Mouse (Mus musculus) intestine, embryonic 16.5 days (tissue): ENCODE measurements around the gene Nrbf2. TPM values are rescaled to one million over a fixed set of nuclear protein-coding genes. Genes with fewer than 3 reads are reported as not detected.

ENCODE experiments used
- ATAC-seq: fragments of 200-750 bp; cut with Nextera tagmentation; 2 replicates; pipeline ENCODE4 v1.8.0; 2017; ENCODE audit warnings: moderate TSS enrichment, moderate library complexity
- H3K27ac ChIP-seq: fragments of 300-500 bp; sonication (generic); 2 replicates; pipeline ENCODE4 v1.5.1; 2014; ENCODE audit warnings: mild to moderate bottlenecking, low read length
- H3K27me3 ChIP-seq: fragments of 300-500 bp; sonication (generic); replicated peaks from 2 replicates; pipeline ENCODE4 v1.6.1; 2014; ENCODE audit warnings: low read length, control low read depth, mixed read lengths; ENCODE audit not compliant: control insufficient read depth, insufficient read depth
- H3K36me3 ChIP-seq: fragments of 300-500 bp; sonication (generic); 2 replicates; pipeline ENCODE4 v1.6.1; 2014; ENCODE audit warnings: low read length, control low read depth; ENCODE audit not compliant: control insufficient read depth, insufficient read depth
- H3K4me1 ChIP-seq: fragments of 300-500 bp; sonication (generic); 2 replicates; pipeline ENCODE4 v1.6.1; 2014; ENCODE audit warnings: low read length, control low read depth, mixed read lengths; ENCODE audit not compliant: control insufficient read depth, insufficient read depth
- H3K4me2 ChIP-seq: fragments of 300-500 bp; sonication (generic); 2 replicates; pipeline ENCODE4 v1.6.1; 2014; ENCODE audit warnings: low read depth, low read length, control low read depth
- H3K4me3 ChIP-seq: fragments of 300-500 bp; sonication (generic); 2 replicates; pipeline ENCODE4 v1.5.1; 2014; ENCODE audit warnings: mild to moderate bottlenecking, low read length
- H3K9ac ChIP-seq: fragments of 300-500 bp; sonication (generic); 2 replicates; pipeline ENCODE4 v1.6.1; 2014; ENCODE audit warnings: low read depth, low read length
- H3K9me3 ChIP-seq: fragments of 300-500 bp; sonication (generic); 2 replicates; pipeline ENCODE4 v1.6.1; 2016; ENCODE audit warnings: low read length, control low read depth; ENCODE audit not compliant: control insufficient read depth
- WGBS: fragments of 180-500 bp; shearing (Covaris S2); extraction: QIAGEN DNeasy Blood & Tissue Kit; methylation state at CpG from one replicate; pipeline ENCODE4 v1.1.7; 2014; 5-methylcytosine and 5-hydroxymethylcytosine counted together
- polyA plus RNA-seq: library from polyadenylated mRNA; unstranded; fragments of >200 nt; fragmentation: Nextera tagmentation; extraction: Ambion mirVana; gene quantifications from 2 replicates; pipeline ENCODE4 v1.2.1, GENCODE M21; 2015

Nrbf2 gene
- polyA plus RNA-seq, 1 experiment from 2014 or later, result 38.5 TPM

DNA sequence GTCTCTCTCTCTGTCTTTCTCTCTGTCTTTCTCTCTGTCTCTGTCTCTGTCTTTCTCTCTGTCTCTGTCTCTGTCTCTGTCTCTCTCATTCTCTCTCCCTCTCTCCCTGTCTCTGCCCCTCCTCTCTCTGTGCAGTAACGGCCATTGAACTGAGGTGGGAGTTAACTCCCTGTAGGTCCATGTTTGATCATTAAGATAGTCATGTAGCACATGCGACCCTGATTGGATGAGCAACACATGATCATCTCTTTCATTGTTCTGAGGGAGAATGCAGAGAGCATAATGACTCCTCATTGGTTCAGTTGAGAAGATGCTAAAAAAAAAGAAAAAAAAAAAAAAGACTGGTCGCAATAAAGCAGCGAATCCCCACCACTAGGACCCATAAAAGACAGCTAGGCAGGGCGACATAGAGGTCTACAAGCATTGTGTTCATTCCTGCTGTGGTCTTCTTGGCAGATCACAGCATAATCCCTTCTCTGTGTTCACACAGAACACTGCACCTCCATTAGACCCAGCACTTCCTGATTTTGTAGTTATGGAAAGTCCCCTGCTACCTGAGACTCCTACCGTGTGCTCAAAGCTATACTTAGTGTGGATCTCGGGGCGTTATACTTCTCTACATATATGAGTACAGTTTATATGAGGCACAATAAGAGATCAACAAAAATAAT lies 11.5 kb upstream of the Nrbf2 start:
- Histone ChIP-seq H3K36me3 (no peaks in the 10 kb centered on the region), H3K9ac (no peak overlapping the region), H3K27ac (no peak overlapping the region), H3K4me2 (no peak overlapping the region), H3K27me3 (no peaks in the 10 kb centered on the region), H3K9me3 (no peaks in the 10 kb centered on the region), H3K4me1 (no peaks in the 10 kb centered on the region), H3K4me3 (no peak overlapping the region)
- WGBS, result 80% methylated on average over 8 of the region's 8 CpGs
- no peak for ATAC-seq

DNA sequence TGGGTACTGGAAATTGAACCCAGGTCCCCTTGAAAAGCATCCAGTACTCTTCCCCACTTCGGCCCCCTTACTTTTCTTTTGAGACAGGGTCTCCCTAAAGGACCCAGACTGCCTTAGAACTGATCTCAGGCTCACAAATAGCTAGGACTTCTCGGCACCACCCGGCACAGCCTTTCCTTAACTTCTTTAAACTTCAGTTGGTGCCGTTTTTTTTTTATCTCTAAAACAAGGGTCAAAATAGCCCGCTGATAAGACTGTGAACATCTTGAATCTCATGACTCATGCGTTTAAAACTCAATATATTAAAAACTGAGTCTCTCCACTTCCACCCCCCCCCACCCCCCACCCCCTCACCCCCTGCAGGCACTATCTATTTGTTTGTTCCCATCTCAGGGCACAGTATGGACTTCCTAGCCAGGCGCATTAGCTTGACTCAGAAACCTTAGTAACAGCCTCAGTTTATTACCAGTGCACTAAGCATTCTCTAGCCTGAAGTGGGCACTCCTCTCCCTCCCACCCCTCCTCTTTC lies 10.9 kb upstream of the Nrbf2 start:
- no peak overlapping the region for H3K4me2 ChIP-seq
- no peak overlapping the region for H3K27ac ChIP-seq
- no peak overlapping the region for H3K9ac ChIP-seq
- H3K9me3 ChIP-seq, result no peaks in the 10 kb centered on the region
- H3K4me1 ChIP-seq, result no peaks in the 10 kb centered on the region
- WGBS, result 70% methylated on average over 7 of the region's 7 CpGs
- H3K27me3 ChIP-seq, result no peaks in the 10 kb centered on the region
- no peaks in the 10 kb centered on the region for H3K36me3 ChIP-seq
- ATAC-seq, result no peak
- H3K4me3 ChIP-seq, result no peak overlapping the region

DNA sequence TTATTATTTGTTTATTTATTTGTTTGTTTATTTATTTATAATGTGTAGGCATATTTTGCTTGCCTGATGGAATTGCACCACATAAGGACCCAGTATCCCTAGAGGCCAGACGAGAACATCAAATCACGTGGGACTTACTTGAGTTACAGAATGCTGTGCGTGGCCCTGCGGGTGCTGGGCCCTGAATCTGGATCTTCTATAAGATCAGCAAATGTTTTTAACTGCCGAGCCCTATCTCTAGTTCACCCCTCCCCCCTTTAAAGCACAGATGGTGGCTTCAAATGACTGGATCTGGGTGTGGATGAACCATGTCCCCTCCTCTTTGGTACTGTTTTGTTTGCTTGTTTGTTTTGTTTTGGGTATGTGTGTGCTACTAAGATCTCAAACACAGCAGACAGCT lies 10.2 kb upstream of the Nrbf2 start:
- Histone ChIP-seq H3K27me3 (no peaks in the 10 kb centered on the region), H3K4me3 (no peak overlapping the region), H3K9ac (no peak overlapping the region), H3K9me3 (no peaks in the 10 kb centered on the region), H3K4me1 (no peaks in the 10 kb centered on the region), H3K36me3 (no peaks in the 10 kb centered on the region), H3K27ac (no peak overlapping the region), H3K4me2 (no peak overlapping the region)
- 72% methylated on average over 5 of the region's 5 CpGs for WGBS
- no peak for ATAC-seq

DNA sequence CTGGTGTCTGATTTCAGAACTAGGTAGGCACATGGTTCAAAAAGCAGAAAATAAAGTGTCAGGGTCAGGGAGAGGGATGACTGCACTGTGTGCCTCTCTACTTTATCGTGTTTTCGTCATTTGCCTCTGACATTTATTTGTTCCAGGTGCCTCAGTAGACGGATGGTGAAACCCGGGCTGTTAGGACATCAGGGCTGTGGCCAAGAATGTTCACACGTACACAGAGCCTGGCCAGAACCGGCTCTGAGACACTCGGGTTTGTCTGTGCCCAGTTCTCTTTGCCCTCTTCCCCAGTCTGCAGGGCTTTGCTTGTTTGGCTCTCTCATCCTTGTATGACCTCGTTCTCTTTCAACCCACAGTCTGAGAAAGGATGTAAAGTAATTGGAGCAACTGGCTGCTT lies 6.0 kb upstream of the Nrbf2 start:
- no peaks in the 10 kb centered on the region for H3K36me3 ChIP-seq
- H3K4me3 ChIP-seq, result no peak overlapping the region
- no peak overlapping the region for H3K4me2 ChIP-seq
- 49% methylated on average over 8 of the region's 8 CpGs for WGBS
- H3K4me1 ChIP-seq, result peaks cover 2% of the 10 kb centered on the region; the same call in 1 of the 2 replicates
- no peaks in the 10 kb centered on the region for H3K9me3 ChIP-seq
- no peak for ATAC-seq
- H3K27me3 ChIP-seq, result no peaks in the 10 kb centered on the region
- no peak overlapping the region for H3K27ac ChIP-seq
- no peak overlapping the region for H3K9ac ChIP-seq

DNA sequence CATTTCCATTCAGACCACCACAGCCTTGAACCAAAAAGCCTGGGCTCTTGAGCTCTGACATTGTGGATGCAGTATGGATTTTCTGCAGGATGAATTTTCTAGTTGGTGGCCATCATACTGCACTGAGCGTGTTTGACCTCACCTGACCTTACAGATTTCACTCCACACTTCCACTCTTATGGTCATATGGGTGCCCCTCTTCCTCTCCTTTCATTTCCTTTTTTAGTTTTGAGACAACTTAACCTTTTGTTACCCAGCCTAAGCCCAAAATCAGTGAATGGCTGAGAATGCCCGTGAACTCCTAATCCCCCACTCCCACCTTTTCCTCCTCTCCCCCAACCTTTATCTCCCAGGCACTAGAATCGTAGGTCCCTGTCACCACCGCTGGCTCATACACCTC lies 5.5 kb upstream of the Nrbf2 start:
- H3K4me3 ChIP-seq, result no peak overlapping the region
- ATAC-seq, result no peak
- no peak overlapping the region for H3K9ac ChIP-seq
- H3K27me3 ChIP-seq, result no peaks in the 10 kb centered on the region
- 74% methylated on average over 4 of the region's 4 CpGs for WGBS
- no peaks in the 10 kb centered on the region for H3K36me3 ChIP-seq
- H3K4me2 ChIP-seq, result no peak overlapping the region
- H3K27ac ChIP-seq, result no peak overlapping the region
- peaks cover 2% of the 10 kb centered on the region; the same call in 1 of the 2 replicates for H3K4me1 ChIP-seq
- no peaks in the 10 kb centered on the region for H3K9me3 ChIP-seq

DNA sequence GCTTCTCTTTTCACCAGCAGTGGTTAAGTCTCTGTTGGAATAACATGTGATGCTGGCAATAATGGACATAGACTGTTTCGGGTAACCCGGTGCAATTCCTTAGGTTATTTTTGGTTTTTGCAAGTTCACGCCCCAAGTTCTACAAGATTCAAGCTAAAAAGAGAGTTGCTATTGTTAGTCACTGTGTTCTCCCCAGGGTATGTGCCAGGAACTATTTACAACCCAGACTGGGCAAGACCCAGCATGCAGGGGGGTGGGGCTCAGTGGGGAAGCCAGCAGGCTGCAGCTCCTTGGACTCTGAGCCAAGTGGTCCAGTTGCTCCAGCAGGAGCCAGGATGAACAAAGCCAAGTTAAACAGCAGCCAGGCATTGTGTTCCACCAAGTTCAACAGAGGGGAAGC lies 2.8 kb upstream of the Nrbf2 start:
- ATAC-seq, result no peak
- H3K27ac ChIP-seq, result no peak overlapping the region
- no peak overlapping the region for H3K9ac ChIP-seq
- peaks cover 12% of the 10 kb centered on the region for H3K4me1 ChIP-seq
- no peaks in the 10 kb centered on the region for H3K36me3 ChIP-seq
- 73% methylated on average over 3 of the region's 3 CpGs for WGBS
- no peak overlapping the region for H3K4me2 ChIP-seq
- H3K27me3 ChIP-seq, result no peaks in the 10 kb centered on the region
- no peak overlapping the region for H3K4me3 ChIP-seq
- H3K9me3 ChIP-seq, result no peaks in the 10 kb centered on the region

DNA sequence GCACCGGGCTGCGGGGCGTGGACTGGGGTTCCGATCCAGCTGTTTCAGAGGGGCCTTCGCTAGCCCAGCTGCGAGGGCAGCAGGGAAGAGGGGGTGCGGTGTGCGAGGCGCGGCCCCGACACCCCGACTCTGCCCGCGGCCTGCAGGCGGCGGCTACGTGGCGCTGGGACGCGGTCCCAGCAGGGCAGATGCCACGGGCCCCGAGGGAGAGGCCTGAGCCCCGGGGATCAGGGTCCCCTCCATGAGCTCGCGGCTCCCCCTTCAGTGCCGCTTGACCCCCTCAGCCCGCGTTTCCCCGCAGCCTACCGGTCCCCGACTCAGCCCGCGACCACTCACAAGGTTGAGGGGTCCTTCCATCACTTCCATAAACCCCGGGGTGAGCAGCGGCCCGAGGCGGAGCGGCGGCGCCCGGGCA lies 337 bp downstream of the Nrbf2 start:
- Histone ChIP-seq H3K4me3 (peak overlapping the region; percentile 88), H3K27ac (peak overlapping the region; percentile 69), H3K36me3 (no peaks in the 10 kb centered on the region), H3K27me3 (no peaks in the 10 kb centered on the region), H3K4me2 (peak overlapping the region; percentile 67), H3K9ac (peak overlapping the region; percentile 92), H3K4me1 (peaks cover 19% of the 10 kb centered on the region), H3K9me3 (no peaks in the 10 kb centered on the region)
- ATAC-seq, result peak; percentile 78
- under 1% methylated on average over 24 of the region's 41 CpGs for WGBS

DNA sequence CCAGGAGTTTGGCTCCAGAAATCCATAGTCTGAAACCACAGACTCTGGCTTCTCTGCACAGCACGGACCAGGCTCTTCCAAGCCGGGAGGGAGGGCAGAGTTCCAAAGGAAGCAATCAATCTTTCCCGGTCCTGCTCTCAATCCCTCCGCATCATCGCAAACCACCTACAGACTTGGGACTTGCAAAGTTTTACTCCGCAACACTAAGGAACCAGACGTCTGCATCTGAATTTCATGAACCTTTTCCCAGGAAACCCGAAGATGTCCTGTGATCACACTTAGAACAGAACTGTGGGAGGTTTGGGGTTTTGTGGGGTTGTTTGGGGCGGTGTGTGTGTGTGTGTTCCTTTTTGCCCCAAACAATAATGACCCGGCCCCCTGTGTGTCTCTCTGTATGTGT lies 794 bp downstream of the Nrbf2 start:
- ATAC-seq, result no peak; the same call in 1 of the 2 replicates
- Histone ChIP-seq H3K4me3 (peak overlapping the region; percentile 88), H3K4me2 (peak overlapping the region; percentile 67), H3K36me3 (no peaks in the 10 kb centered on the region), H3K9ac (peak overlapping the region; percentile 92), H3K9me3 (no peaks in the 10 kb centered on the region), H3K27me3 (no peaks in the 10 kb centered on the region), H3K27ac (peak overlapping the region; percentile 69), H3K4me1 (peaks cover 19% of the 10 kb centered on the region)
- WGBS, result 1% methylated on average over 10 of the region's 10 CpGs

DNA sequence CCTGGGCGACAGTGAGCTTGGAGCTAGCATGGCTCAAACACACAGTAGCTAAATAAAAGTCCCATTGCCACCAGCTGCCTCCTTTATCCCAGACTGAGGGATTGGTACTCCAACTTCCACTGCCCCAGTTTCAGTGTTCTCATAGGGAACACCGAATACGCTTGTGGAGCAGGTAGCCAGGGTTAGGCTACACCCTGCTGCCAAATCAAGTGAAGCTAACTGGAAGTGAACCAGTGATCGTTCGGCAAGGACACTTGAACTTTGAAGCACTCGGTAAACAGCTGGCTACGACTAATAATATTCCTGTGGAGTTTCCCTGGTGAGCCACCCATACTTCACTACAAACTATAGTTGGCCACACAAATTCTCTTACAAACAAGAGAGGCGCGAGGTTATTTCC lies 1.6 kb downstream of the Nrbf2 start:
- Histone ChIP-seq H3K27me3 (no peaks in the 10 kb centered on the region), H3K27ac (no peak overlapping the region), H3K9ac (peak overlapping the region; percentile 92), H3K4me2 (peak overlapping the region; percentile 67), H3K4me1 (peaks cover 19% of the 10 kb centered on the region), H3K4me3 (peak overlapping the region; percentile 88), H3K36me3 (no peaks in the 10 kb centered on the region), H3K9me3 (no peaks in the 10 kb centered on the region)
- no peak for ATAC-seq
- WGBS, result 68% methylated on average over 9 of the region's 9 CpGs

DNA sequence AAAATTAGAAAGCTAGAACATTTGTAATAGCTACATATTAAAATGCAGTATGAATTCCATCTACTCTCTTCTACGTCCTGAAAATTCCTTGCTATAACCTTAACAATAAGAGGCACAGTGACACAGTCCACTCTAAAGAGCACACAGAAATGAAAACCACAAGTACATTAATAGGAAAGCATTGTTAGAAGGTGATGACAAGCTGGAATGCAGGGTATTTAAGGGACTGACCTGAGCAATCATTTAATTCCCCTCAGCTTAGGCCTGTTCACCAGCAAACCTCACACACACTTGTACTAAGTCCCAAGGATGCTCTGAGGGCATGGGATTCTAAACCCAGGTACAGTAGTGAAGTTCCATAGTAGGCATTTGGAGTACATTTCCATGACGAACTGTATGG lies 2.6 kb downstream of the Nrbf2 start:
- Histone ChIP-seq H3K4me3 (no peak overlapping the region), H3K4me1 (peaks cover 17% of the 10 kb centered on the region), H3K9ac (no peak overlapping the region), H3K4me2 (no peak overlapping the region), H3K27ac (no peak overlapping the region), H3K36me3 (no peaks in the 10 kb centered on the region), H3K9me3 (no peaks in the 10 kb centered on the region), H3K27me3 (no peaks in the 10 kb centered on the region)
- 79% methylated on average over 2 of the region's 2 CpGs for WGBS
- no peak for ATAC-seq
